Mouse (Mus musculus): ENCODE measurements at regions not wholly inside any gene's neighbourhood (a gene's known extent, or its start where the extent isn't known, plus 50 kb on each side); places are given as distances from the start of the nearest gene placed in this dataset.

- Histone ChIP-seq H3K4me1 (replicated peaks) (no peaks in the 10 kb centered on the region), H3K27ac (replicated peaks) (no peak overlapping the region), H3K27me3 (peaks cover 71% of the 10 kb centered on the region), H3K9me3 (replicated peaks) (no peaks in the 10 kb centered on the region), H3K4me2 (no peak overlapping the region), H3K36me3 (replicated peaks) (no peaks in the 10 kb centered on the region), H3K4me3 (replicated peaks) (no peak overlapping the region), H3K9ac (no peak overlapping the region)
- no peak for ATAC-seq (ENCODE audit: insufficient read depth)
- WGBS (ENCODE audit: insufficient replicate concordance) = 6% methylated on average over 14 of the region's 14 CpGs
Observed at GRCm38 (mm10) chr8:12503344-12503743, 69.5 kb upstream of the Spaca7 start.

GRCm38 (mm10) chr8:12504240-12504639 is 68.6 kb upstream of the Spaca7 start:
- ATAC-seq (ENCODE audit: insufficient read depth) = no peak
- Histone ChIP-seq H3K4me2 (no peak overlapping the region), H3K9me3 (replicated peaks) (no peaks in the 10 kb centered on the region), H3K4me3 (replicated peaks) (no peak overlapping the region), H3K27ac (replicated peaks) (no peak overlapping the region), H3K36me3 (replicated peaks) (no peaks in the 10 kb centered on the region), H3K27me3 (peaks cover 66% of the 10 kb centered on the region), H3K9ac (no peak overlapping the region), H3K4me1 (replicated peaks) (no peaks in the 10 kb centered on the region)
- WGBS (ENCODE audit: insufficient replicate concordance) = 2% methylated on average over 11 of the region's 11 CpGs

GRCm38 (mm10) chr8:12504777-12505176 is 68.1 kb upstream of the Spaca7 start:
- ATAC-seq (ENCODE audit: insufficient read depth) = no peak
- 14% methylated on average over 3 of the region's 3 CpGs for WGBS (ENCODE audit: insufficient replicate concordance)
- no peak overlapping the region for H3K4me3 ChIP-seq (replicated peaks)
- no peak overlapping the region for H3K9ac ChIP-seq
- H3K4me2 ChIP-seq = no peak overlapping the region
- no peaks in the 10 kb centered on the region for H3K4me1 ChIP-seq (replicated peaks)
- peaks cover 61% of the 10 kb centered on the region for H3K27me3 ChIP-seq
- no peaks in the 10 kb centered on the region for H3K9me3 ChIP-seq (replicated peaks)
- no peak overlapping the region for H3K27ac ChIP-seq (replicated peaks)
- H3K36me3 ChIP-seq (replicated peaks) = no peaks in the 10 kb centered on the region

DNA sequence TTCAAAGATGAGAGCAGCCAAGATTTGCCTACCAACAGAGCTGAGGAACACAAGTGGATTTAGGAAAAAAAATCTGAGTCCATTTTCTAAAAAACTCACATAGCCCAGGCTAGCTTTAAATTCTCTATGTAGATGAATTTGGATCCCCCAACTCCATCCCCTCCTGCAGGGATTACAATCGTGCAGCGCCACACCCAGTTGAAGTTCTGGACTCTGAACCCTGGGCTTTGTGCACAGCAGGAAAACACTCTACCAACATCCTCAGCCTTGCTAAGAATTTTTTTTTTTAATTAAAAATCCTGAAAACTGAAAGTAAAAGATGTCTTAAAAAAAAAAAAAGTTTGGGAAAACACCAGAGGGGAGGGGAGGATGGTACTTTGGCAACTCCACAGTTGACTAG is 62.6 kb upstream of the Spaca7 start:
- Histone ChIP-seq H3K4me2 (no peak overlapping the region), H3K36me3 (replicated peaks) (no peaks in the 10 kb centered on the region), H3K9me3 (replicated peaks) (no peaks in the 10 kb centered on the region), H3K4me1 (replicated peaks) (no peaks in the 10 kb centered on the region), H3K27me3 (peaks cover 8% of the 10 kb centered on the region), H3K27ac (replicated peaks) (no peak overlapping the region), H3K4me3 (replicated peaks) (no peak overlapping the region), H3K9ac (no peak overlapping the region)
- ATAC-seq (ENCODE audit: insufficient read depth) = no peak
- WGBS (ENCODE audit: insufficient replicate concordance) = 36% methylated on average over 2 of the region's 2 CpGs

GRCm38 (mm10) chr8:12513042-12513441 is 59.8 kb upstream of the Spaca7 start:
- Histone ChIP-seq H3K27me3 (no peaks in the 10 kb centered on the region), H3K36me3 (replicated peaks) (no peaks in the 10 kb centered on the region), H3K4me1 (replicated peaks) (no peaks in the 10 kb centered on the region), H3K9me3 (replicated peaks) (no peaks in the 10 kb centered on the region), H3K9ac (no peak overlapping the region), H3K27ac (replicated peaks) (no peak overlapping the region), H3K4me3 (replicated peaks) (no peak overlapping the region), H3K4me2 (no peak overlapping the region)
- ATAC-seq (ENCODE audit: insufficient read depth) = no peak
- WGBS (ENCODE audit: insufficient replicate concordance) = 72% methylated on average over 9 of the region's 9 CpGs

DNA sequence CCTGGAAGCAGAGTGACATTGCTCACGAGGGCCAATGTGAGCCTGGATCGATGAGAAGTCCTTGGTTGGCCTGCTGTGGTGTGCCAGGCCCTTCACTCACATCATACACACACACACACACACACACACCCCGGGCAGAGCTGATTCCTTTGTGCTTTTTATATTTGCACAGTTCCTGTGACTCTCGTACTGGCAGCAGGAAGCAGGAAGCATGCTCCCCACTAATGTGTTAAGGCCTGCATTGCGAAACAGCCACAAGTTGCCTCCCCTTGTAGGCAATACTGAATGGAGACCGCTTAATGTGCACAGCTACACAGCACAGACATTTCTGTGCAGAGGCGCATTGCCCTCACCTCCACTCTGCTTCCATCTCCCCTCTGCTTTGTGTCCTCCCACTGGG is 58.7 kb upstream of the Spaca7 start:
- WGBS (ENCODE audit: insufficient replicate concordance) = 34% methylated on average over 7 of the region's 7 CpGs
- no peak overlapping the region for H3K9ac ChIP-seq
- H3K4me3 ChIP-seq (replicated peaks) = no peak overlapping the region
- no peak for ATAC-seq (ENCODE audit: insufficient read depth)
- H3K4me1 ChIP-seq (replicated peaks) = no peaks in the 10 kb centered on the region
- H3K4me2 ChIP-seq = no peak overlapping the region
- no peaks in the 10 kb centered on the region for H3K27me3 ChIP-seq
- H3K9me3 ChIP-seq (replicated peaks) = no peaks in the 10 kb centered on the region
- no peaks in the 10 kb centered on the region for H3K36me3 ChIP-seq (replicated peaks)
- no peak overlapping the region for H3K27ac ChIP-seq (replicated peaks)

DNA sequence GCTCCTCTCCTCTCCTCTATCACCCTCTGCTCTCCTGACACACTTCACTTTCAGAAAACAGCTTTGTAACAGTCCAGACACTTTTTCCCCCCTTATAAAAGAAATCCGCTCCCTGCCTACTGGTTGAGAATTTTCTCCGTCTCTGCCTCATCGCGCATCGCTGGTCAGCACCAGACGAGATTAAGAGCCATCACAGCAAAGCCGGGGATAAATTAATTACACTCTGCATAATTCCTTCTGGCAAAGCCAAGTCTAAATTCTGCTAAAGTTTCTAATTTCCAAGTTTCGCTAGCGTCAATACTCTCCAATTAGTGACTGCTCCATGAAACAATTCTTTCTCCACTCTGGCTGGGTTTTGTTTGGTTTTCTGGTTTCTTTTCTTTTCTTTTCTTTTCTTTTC is 51.2 kb upstream of the Spaca7 start:
- ATAC-seq (ENCODE audit: insufficient read depth) = no peak

More for the DNA sequence above, 51.2 kb upstream of the Spaca7 start:
- H3K4me1 ChIP-seq (replicated peaks) = no peaks in the 10 kb centered on the region
- H3K9ac ChIP-seq = no peak overlapping the region
- H3K27ac ChIP-seq (replicated peaks) = no peak overlapping the region
- H3K9me3 ChIP-seq (replicated peaks) = no peaks in the 10 kb centered on the region
- WGBS (ENCODE audit: insufficient replicate concordance) = 60% methylated on average over 9 of the region's 9 CpGs
- no peaks in the 10 kb centered on the region for H3K36me3 ChIP-seq (replicated peaks)
- H3K4me3 ChIP-seq (replicated peaks) = no peak overlapping the region
- H3K4me2 ChIP-seq = no peak overlapping the region
- H3K27me3 ChIP-seq = no peaks in the 10 kb centered on the region
